Mouse (Mus musculus): ENCODE measurements at regions not wholly inside any gene's neighbourhood (a gene's known extent, or its start where the extent isn't known, plus 50 kb on each side); places are given as distances from the start of the nearest gene placed in this dataset.

DNA sequence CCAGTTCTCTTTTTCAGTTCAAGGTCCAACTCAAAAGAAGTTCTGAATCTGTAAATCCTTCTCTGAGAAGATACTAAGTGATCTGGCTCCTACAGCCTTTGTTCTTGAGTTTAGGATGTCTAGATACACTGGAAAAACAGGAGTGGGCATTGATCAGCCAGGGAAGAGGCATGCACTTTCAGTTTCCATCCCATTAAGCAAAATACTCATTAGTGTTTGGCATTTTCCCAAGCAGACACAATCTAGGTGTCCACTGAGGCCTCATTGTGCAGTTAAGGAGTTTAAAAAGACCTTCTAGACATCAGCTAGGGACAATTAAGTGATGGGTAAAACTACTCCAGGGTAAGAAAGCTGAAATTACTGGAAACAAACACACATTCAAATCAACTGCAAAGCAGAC lies 74.3 kb upstream of the Zfp770 start:
- DNase-seq (ENCODE audit: low spot score in 2 of 2), result no peak

DNA sequence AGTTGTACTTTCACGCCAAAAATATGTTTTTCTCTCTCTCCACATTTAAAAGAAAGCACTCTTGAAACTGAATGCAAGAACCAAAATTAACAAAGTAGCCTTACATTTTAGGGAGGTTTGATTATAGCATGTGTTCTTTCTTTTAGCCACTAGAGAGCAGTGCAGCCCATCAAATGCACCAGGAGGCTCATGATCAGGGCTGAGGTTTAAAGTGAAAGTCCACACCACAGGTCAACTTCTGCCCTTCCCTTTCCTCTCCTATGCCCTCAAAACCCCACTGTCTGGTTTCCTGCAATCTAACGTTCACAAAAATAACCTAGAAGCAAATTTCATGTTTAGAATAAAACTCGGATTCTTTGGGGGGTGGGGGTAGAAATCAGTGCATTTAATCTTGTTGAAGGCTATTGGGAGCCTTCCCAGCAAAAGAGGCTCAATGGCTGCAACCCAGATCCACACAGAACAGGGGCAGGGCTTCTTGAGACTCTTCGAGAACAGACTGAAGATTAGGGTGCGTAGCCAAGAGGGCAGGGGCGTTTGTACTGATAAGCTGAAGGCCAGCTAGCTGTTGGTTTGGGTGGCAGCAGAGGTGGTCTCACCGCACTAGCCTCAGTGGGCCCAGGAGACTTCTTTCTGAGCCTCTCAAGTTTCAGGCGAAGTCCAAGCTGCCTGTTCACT lies 59.3 kb upstream of the Zfp770 start:
- DNase-seq (ENCODE audit: low spot score in 2 of 2), result no peak

DNA sequence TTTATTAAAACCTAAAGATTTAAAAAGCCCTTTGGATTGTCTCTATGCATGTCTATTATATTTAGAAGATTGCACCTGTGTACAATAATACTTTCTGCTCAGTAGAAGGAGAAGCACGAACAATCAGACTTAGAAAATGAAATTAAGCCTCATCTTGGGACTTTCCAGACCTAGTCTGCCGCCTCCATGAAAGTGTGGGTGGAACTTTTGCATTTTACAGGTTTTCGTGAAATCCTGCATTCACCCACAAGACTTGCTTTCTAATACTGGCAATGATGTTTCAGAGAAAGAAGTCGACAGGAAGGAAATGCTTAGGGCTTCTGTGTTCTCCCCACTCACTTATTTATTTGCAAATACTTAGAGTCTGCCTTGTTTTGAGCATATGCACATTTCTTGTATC lies 58.3 kb upstream of the Zfp770 start:
- no peak for DNase-seq (ENCODE audit: low spot score in 2 of 2)

All from gastrocnemius, postnatal 4 days (tissue).